Mouse (Mus musculus) gastrocnemius, adult 2 months (tissue): ENCODE measurements around the gene Tmem127. TPM values are rescaled to one million over a fixed set of nuclear protein-coding genes. Genes with fewer than 3 reads are reported as not detected.
"Not testable (repeated sequence)": the region's sequence is repeated elsewhere in the genome, so short reads cannot be mapped to it uniquely, and the experiment has no call there.

Source experiments
- DNase-seq: peaks from one replicate; pipeline ENCODE4 v3.0.0; 2022
- H3K27ac ChIP-seq: fragments of 200-600 bp; 2 replicates; pipeline ENCODE4 v1.8.1; 2022; ENCODE audit warnings: mild to moderate bottlenecking
- H3K4me3 ChIP-seq: fragments of 200-600 bp; 2 replicates; pipeline ENCODE4 v1.8.1; 2022; ENCODE audit warnings: mild to moderate bottlenecking, moderate library complexity
- CTCF ChIP-seq: fragments of 200-600 bp; IDR thresholded peaks from 2 replicates; pipeline ENCODE4 v1.8.1; 2022; ENCODE audit warnings: antibody characterized with exemption, mild to moderate bottlenecking, moderate library complexity
- intact Hi-C: fragments of 180-260 bp; cut with DNase I; formaldehyde crosslinking; loops from one replicate; pipeline ENCODE4 v1.15.1; 2025
- total RNA-seq, 2 experiments: library from RNA; stranded (reverse); gene quantifications; 2 replicates each; pipeline ENCODE4 v1.2.3; 2021

The Tmem127 gene
- total RNA-seq, 2 experiments from 2014 or later: 21.6 to 24.3 TPM

DNA sequence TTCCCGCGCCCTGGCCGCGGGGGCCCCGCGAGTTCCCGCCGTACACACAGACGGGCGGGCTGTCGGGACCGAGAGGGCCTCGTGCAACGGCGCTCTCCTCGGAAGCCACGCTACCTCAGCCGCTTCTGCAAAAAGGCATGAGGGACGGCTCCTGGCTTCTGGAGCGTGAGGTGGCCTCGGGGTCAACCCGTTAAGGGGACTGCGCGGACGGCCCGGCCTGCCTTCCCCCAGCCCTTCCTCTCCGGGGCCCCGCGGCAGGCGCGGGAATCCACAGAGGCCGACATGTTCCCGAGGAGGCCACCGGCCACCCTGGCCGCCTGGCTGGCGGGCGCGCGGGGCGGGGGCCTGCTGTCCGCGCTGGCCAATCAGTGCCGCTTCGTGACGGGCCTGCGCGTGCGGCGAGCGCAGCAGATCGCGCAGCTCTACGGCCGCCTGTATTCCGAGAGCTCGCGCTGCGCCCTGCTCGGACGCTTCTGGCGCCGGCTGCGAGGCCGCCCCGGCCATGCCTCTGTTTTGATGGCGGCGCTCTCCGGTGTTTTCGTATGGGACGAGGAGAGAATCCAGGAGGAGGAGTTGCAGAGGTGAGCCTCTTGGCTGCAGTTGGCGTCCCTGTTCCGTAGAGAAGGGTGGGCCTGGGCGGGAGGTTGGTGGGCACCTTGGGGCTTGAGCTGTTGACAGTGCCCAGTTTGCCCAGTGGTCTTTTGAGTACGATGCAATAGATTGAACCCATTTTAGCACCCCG is 22.8 kb downstream of the Tmem127 start:
- Histone ChIP-seq H3K27ac (peak overlapping the region; percentile 99), H3K4me3 (peak overlapping the region; percentile 100)
- intact Hi-C loops: no loop called here
- no peak for TF ChIP-seq CTCF
- peak; percentile 96 for DNase-seq

DNA sequence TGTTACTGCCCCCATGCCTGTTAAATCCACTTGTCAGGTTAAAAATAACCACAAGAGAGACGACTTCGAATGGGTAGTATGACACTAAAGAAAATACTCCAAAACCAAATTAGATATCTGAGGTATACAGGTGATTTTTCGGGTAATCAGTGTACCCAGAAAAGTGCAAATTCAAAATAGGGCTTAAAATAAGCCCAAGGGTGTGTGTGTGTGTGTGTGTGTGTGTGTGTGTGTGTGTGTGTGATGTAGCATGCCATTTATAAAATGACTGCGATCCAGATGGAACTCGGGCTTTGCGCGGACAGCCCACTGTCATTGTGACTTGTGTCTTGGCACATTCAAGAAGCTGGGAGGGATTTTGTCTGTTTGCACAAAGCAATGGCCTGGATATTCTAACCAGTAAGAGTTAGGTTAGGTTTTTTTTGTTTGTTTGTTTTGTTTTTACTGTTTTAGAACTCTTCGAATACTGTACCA is 23.4 kb downstream of the Tmem127 start:
- no peak for TF ChIP-seq CTCF
- intact Hi-C loops: no loop called here
- DNase-seq: peak; percentile 59
- peak overlapping the region; percentile 99 for H3K27ac ChIP-seq
- peak overlapping the region; percentile 100 for H3K4me3 ChIP-seq

DNA sequence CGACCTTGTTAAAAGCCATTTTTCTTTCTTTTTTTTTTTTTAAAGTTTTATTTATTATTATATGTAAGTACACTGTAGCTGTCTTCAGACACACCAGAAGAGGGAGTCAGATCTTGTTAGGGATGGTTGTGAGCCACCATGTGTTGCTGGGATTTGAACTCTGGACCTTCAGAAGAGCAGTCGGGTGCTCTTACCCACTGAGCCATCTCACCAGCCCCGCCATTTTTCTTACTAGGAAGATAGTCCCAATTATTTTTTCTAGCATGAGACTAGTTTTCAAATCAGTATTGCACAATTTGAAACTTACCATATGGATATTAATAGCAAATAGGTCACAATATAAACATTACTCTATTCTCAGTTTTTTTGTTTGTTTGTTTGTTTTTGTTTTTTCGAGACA is 24.3 kb downstream of the Tmem127 start:
- DNase-seq, intact Hi-C loops: not testable (repeated sequence)
- H3K4me3 ChIP-seq: peak overlapping the region; percentile 100
- peak overlapping the region; percentile 99 for H3K27ac ChIP-seq

DNA sequence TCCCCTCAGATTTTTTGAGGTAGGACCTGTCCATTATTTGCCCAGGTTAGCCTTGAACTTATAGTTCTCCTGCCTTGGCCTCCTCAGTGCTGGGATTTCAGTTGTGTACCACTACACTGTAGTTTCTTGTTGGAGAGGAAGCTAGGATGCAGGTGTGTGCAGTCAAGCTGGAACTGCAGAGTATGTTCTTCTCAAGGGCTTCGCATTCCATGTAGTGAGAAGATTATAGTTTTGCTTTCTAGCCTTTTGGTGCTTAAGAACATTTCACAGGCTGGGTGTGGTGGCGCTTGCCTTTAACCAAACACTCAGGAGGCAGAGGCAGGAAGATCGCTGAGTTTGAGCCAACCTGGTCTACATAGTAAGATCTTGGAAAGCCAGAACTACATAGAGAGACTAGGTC is 25.1 kb downstream of the Tmem127 start:
- peak overlapping the region; percentile 99 for H3K27ac ChIP-seq
- DNase-seq: no peak
- intact Hi-C loops: no loop called here
- TF ChIP-seq CTCF: no peak
- H3K4me3 ChIP-seq: peak overlapping the region; percentile 100

DNA sequence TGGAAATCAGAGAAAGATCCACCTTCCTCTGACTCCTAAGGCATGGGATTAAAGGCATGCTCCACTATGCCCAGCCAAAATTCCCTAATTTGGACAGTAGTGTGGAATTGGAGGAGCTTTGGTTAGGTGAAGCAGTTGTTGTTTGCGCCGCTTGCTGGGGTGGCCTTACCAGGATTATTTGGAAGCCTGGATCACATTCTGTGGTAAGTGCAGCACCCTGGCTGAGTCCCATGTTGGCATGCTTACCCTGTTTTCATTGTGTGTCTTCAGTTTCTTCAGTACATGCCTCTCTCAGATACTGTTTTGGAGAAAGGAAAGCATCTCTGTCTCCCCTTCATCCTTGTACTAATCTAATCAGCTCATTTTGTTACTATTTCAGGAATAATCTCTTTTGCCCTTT is 26.9 kb downstream of the Tmem127 start:
- intact Hi-C loops: no loop called here
- Histone ChIP-seq H3K4me3 (peak overlapping the region; percentile 61), H3K27ac (peak overlapping the region; percentile 86)
- DNase-seq: peak; percentile 67
- TF ChIP-seq CTCF: no peak

DNA sequence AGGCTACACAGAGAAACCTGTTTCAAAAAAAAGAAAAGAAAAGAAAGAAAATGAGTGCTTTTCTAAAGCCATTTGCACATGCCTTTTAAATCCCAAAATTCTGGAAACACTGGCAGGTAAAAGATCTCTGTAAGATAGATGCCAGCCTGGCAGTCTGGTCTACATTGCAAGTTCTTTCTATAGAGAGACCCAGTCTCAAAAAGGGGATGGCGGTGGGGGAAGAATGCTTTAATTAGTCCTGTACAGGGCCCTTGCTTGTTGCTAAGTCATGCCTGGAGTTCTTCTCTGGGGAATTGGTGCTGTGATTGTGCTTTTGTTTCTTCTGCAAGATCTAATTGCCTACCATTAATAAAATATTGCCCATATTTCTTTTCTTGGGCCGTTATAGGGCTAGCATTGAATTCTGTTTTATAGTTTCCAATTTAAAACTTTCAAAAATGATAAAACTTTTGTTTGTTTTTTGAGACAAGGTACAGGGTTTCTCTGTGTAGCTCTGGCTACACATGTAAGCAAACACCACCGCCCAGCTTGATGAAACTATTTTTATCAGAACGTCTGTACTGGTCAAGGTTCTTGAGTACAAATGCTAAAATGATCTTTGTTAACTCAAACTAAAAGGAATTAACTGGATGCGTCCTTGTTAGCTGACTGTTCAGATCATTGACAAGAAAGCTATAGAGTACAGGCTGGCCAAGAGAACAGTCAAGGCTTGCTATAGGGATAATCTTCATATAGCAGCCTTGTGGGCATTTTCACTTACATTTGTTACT is 28.0 kb downstream of the Tmem127 start:
- DNase-seq: no peak
- intact Hi-C loops: no loop called here
- Histone ChIP-seq H3K27ac (peak overlapping the region; percentile 86), H3K4me3 (peak overlapping the region; percentile 61)
- TF ChIP-seq CTCF: no peak

DNA sequence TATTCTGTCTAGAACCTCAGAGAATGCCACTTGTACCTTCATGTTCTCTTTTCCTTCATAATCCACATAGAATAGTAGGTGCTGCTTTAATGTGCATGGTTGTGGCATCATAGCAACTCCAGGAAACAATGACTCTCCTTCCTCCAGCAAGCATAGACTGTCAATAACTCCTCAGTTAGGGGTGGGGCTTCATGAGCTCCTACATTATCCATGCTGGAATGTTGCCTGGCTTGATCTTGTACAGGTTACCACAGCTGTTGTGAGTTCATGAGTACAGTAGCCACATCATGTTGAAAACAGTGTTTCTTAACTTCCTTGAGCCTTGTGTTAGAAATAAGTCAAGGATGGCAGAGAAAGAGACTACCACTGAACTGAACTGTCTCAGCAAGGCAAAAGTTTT is 30.5 kb downstream of the Tmem127 start:
- intact Hi-C loops: no loop called here

DNA sequence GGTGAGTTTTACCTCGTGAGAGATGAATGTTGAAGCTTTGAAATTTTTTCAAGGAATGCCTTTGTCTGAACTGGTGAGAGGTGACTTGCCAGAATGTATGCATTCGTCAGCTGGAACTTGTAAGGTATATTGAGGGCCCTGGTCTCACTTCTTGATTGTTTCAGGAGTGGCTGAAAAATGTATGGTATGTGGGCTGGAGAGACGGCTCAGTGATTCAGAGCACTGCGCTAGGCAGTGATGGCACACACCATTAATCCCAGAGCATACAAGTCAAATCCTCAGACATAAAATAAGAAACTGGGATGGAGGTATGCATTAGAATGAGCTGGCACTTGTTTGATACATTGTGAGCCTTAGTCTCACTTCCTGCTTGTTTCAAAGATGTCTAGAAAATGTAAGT is 44.5 kb downstream of the Tmem127 start:
- DNase-seq: no peak
- H3K27ac ChIP-seq: no peak overlapping the region
- no peak for TF ChIP-seq CTCF
- intact Hi-C loops: no loop called here
- no peak overlapping the region for H3K4me3 ChIP-seq

More for the DNA sequence above, 30.5 kb downstream of the Tmem127 start:
- H3K4me3 ChIP-seq: no peak overlapping the region
- DNase-seq: no peak
- no peak for TF ChIP-seq CTCF
- H3K27ac ChIP-seq: no peak overlapping the region

DNA sequence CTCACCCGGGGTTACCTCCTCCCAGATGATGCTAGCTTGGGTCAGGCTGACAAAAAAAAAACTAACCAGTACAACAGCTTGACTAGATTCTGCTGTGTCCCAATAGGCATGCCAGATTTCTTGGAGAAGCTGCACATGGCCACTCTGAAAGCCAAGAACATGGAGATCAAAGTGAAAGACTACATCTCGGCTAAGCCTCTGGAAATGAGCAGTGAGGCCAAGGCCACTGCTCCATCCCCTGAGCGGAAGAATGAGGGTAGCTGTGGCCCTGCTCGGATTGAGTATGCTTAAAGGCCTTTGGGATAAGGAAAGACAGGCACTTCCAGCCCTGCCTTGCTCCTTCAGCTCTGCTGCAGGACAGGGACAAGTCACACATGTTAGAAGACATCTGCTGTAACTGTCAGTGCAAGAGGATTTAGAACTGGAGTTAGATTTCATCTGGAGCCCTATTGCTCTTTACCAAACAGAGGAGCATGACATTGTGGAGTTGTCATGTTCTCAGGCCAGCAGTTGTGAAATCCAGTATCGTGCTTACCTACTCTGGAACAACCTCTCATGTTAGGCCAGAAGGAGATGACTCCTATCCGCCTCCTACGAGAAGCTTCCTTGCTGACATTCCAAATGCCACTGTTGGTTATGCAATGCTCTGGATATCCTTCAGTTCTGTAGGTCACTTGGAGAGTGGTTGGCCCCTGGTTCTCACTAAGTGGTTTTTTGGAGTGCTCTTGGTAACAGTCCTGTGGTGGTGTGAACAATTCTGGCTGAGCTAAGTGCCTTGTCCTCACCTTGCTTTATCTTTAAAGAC is 49.5 kb downstream of the Tmem127 start:
- TF ChIP-seq CTCF: no peak
- Histone ChIP-seq H3K27ac (peak overlapping the region; percentile 92), H3K4me3 (peak overlapping the region; percentile 13; the same call in 1 of the 2 replicates)
- intact Hi-C loops: loop anchor here (5.0 kb wide), 1 partner anchor 45 kb away; no protein-coding TSS in a partner anchor
- peak; percentile 64 for DNase-seq

DNA sequence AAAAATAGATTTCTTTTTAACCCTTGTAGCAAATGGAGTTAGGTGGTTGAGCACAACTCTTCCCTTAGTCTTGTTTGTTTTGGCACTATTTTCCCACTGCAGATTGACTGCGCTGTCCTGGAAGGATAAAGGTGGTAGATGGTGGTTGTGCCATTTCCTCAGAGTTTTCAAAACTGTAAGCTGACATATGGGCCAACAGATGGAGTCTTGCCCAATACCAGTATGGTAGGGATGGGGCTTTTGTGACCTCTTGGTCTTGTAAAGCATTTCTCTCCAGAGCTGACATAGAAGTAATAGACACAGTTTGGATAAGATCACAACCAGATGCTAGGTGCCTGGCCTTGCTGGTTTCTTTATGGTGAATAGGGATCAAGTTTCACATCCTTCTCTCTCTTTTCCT is 50.3 kb downstream of the Tmem127 start:
- Histone ChIP-seq H3K4me3 (peak overlapping the region; percentile 13; the same call in 1 of the 2 replicates), H3K27ac (peak overlapping the region; percentile 92)
- intact Hi-C loops: loop anchor here (5.0 kb wide), 1 partner anchor 46 kb away; no protein-coding TSS in a partner anchor
- DNase-seq: no peak
- TF ChIP-seq CTCF: no peak

DNA sequence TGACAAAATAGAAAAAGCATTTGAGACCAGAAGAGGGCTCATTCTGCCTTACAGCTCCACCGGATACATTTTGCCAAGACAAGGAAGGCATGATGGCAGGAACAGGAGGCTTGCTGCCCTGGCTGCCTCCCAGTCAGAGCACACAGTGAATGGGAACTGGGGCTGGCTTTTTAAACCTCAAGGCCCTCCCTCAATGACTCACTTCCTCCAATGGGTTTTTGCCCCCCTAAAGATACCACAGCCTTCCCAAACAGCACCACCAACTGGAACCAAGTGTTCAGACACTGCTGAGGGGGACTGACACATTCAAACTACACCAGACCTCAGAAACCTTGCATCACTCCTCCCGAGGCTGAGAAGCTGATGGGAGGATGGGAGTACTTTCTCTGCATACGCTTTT is 53.0 kb downstream of the Tmem127 start:
- Histone ChIP-seq H3K4me3 (no peak overlapping the region), H3K27ac (no peak overlapping the region)
- no peak for TF ChIP-seq CTCF
- no peak for DNase-seq
- intact Hi-C loops: no loop called here

DNA sequence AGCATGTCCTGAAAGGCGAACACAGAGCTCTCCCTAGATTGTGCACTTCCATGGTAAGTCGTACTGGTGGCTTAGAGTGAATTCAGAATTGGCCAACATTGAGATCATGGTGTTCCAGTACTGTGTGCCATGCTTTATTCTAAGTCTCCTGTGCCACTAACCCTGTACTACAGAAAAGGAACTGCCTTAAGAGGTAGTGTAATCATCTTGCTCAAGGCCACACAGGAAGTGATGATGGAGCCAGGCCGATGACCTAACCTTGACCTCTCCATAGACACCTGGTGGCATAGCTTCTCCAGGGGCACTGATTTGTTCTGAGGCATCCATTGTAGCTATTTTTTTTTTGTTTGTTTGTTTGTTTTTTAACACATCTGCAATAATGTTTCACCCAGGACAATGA is 54.2 kb downstream of the Tmem127 start:
- H3K27ac ChIP-seq: no peak overlapping the region
- no peak overlapping the region for H3K4me3 ChIP-seq
- TF ChIP-seq CTCF: no peak
- intact Hi-C loops: no loop called here
- DNase-seq: no peak

DNA sequence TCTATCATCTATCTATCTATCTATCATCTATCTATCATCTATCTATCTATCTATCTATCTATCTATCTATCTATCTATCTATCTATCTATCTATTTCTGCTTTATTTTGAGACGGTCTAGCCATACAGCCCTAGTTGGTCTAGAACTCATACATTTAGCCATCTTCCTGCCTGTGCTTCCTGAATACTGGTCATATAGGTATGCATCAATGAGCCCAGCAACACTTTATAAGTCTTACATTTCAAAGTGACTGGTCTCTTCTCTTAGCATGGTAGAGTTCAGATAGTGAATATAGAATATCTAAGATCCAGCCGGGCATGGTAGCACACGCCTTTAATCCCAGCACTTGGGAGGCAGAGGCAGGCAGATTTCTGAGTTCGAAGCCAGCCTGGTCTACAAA is 56.5 kb downstream of the Tmem127 start:
- H3K4me3 ChIP-seq, H3K27ac ChIP-seq, DNase-seq, intact Hi-C loops: not testable (repeated sequence)
